Mouse (Mus musculus) olfactory bulb, adult 2 months (tissue): Measurements from ENCODE around the gene Gsdme. TPM values are rescaled to one million over a fixed set of nuclear protein-coding genes. Genes with fewer than 3 reads are reported as not detected.

Experiments used
- H3K27ac ChIP-seq: fragments of 200-500 bp; 2 replicates; pipeline ENCODE4 v1.5.1; 2012; ENCODE audit warnings: low read depth, low read length; ENCODE audit not compliant: insufficient read depth
- H3K4me1 ChIP-seq: fragments of 200-500 bp; 2 replicates; pipeline ENCODE4 v1.6.1; 2012; ENCODE audit warnings: low read length; ENCODE audit not compliant: control insufficient read depth, insufficient read depth
- H3K4me3 ChIP-seq: fragments of 200-500 bp; 2 replicates; pipeline ENCODE4 v1.5.1; 2012; ENCODE audit warnings: mild to moderate bottlenecking, low read depth, low read length, moderate library complexity; ENCODE audit not compliant: insufficient read depth
- CTCF ChIP-seq: fragments of 200-500 bp; IDR thresholded peaks from 2 replicates; pipeline ENCODE4 v1.5.1; 2012; ENCODE audit warnings: low read depth, mild to moderate bottlenecking, low read length, moderate library complexity; ENCODE audit not compliant: insufficient read depth
- POLR2A ChIP-seq: fragments of 200-500 bp; IDR thresholded peaks from 2 replicates; pipeline ENCODE4 v1.6.1; 2012; ENCODE audit warnings: mild to moderate bottlenecking, low read depth, low read length, moderate library complexity; ENCODE audit not compliant: insufficient read depth
- WGBS: fragments of 180-500 bp; shearing (Covaris S2); methylation state at CpG from one replicate; pipeline ENCODE4 v1.1.7; 2018; 5-methylcytosine and 5-hydroxymethylcytosine counted together
- polyA plus RNA-seq: library from polyadenylated mRNA; stranded (reverse); fragments of >200 nt; gene quantifications from 2 replicates; pipeline ENCODE4 v1.2.4, GENCODE M21; 2012; ENCODE audit warnings: low replicate concordance; ENCODE audit not compliant: missing spikeins, insufficient read depth, insufficient read length

Gsdme gene
- polyA plus RNA-seq, 1 experiment = not detected

DNA sequence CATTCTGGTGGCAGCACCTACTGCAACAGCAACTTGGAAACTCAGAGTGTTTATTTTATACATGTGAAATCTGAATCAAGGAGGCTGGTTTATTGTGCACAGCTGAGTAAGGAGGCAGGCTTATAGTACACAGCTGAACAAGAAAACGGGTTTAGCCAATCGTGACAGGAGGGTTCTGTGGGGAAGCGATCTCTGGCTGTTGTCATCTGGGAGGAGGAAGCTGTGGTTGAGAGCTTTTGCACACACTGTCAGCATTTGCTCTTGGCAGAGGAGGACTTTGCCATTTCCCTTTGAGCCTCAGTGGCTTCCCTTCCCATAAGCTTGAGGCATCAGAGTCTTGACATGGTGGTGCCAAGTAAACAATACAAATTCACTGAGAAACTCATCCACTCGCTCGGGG, 11.0 kb downstream of the Gsdme start:
- Histone ChIP-seq H3K4me3 (no peak overlapping the region), H3K27ac (no peak overlapping the region), H3K4me1 (peaks cover 8% of the 10 kb centered on the region; the same call in 1 of the 2 replicates)
- TF ChIP-seq POLR2A = no peak
- no peak for TF ChIP-seq CTCF
- 54% methylated on average over 5 of the region's 5 CpGs for WGBS

DNA sequence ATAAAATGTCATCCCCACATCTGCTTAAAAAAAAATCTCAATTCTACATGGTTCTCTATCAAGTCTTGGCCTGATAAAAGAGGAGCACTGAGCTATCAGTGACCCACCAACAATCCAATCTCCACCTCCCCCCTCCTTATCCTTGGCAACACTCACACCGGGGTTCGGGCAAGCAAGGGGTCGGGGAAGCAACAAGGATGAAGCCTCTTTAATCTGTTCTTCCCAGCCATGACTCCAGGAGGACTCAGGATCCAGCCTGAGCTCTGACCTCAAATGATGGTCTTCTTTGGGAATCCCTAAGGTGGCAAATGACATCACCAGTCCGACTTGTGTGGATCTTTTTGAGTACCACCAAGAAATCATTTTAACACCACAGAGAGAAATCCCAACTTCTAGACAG, 15.9 kb downstream of the Gsdme start:
- no peak overlapping the region for H3K27ac ChIP-seq
- 95% methylated on average over 4 of the region's 4 CpGs for WGBS
- TF ChIP-seq CTCF (no peak), POLR2A (no peak)
- no peak overlapping the region for H3K4me3 ChIP-seq
- 0 out of 2 replicates have a peak, but pooled peaks cover 3% of the 10 kb centered on the region for H3K4me1 ChIP-seq

DNA sequence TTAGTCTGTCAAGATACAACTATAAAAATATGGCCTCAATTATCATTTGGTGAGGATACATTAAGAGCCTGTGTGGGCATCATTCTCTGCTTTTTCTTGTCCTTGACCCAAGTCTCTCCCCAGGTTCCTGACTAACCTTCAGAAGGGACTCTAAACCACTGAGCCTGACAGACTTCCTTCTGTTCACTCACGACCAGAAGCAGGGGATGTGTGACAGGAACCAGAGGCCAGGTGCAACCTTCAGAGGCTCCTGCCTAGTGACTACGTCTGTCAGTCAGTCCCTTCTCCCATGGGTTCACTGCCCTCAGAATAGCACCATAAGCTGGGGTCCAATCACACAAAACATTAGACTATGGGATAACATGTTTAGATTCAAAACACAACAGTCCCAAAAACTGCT, 16.3 kb downstream of the Gsdme start:
- TF ChIP-seq POLR2A (no peak), CTCF (no peak)
- Histone ChIP-seq H3K4me1 (0 out of 2 replicates have a peak, but pooled peaks cover 2% of the 10 kb centered on the region), H3K4me3 (no peak overlapping the region), H3K27ac (no peak overlapping the region)
- WGBS = 91% methylated on average over 2 of the region's 2 CpGs

DNA sequence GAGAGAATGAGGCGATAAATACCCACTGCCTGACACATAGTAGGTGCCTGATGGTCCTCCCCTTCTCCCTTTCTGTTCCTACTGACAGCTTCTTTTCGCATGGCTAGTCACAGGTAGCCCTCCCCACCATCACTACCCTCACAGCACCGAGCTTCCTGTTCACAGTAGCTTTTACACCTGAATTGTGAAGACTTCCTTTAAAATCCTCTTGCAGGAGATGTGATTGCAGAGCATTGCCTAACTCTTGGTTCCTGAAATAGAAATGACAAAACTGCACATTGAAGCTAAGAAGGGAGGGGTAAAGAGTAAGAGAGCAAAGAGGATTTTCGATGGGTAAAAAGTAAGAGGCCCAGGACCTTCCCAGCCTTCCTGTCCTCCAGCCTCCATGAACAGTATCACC, 18.7 kb downstream of the Gsdme start:
- no peak for TF ChIP-seq CTCF
- no peak for TF ChIP-seq POLR2A
- 0 out of 2 replicates have a peak, but pooled peaks cover 2% of the 10 kb centered on the region for H3K4me1 ChIP-seq
- H3K4me3 ChIP-seq = no peak overlapping the region
- no peak overlapping the region for H3K27ac ChIP-seq
- WGBS = 68% methylated on average over 4 of the region's 4 CpGs

DNA sequence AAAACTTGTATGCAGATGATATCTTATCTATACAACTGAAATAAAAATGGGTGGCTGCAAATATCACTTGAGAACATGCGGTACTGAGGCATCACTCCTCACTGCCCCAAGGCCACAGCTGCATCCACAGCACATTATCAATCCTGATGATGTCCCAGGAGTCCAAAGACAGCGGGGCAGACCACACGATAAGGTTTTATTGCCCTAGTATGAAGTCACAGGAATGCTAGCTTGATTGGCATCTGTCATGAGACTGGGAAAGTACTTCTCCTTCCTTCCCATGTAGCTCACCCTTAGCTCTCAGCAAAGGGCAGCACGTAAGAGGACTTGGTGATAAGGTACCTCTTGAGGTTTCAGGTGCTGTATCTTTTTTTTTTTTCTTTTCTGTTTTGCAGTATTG, 19.5 kb downstream of the Gsdme start:
- Histone ChIP-seq H3K4me3 (no peak overlapping the region), H3K4me1 (0 out of 2 replicates have a peak, but pooled peaks cover 2% of the 10 kb centered on the region), H3K27ac (no peak overlapping the region)
- WGBS = 96% methylated on average over 4 of the region's 4 CpGs
- TF ChIP-seq POLR2A = no peak

DNA sequence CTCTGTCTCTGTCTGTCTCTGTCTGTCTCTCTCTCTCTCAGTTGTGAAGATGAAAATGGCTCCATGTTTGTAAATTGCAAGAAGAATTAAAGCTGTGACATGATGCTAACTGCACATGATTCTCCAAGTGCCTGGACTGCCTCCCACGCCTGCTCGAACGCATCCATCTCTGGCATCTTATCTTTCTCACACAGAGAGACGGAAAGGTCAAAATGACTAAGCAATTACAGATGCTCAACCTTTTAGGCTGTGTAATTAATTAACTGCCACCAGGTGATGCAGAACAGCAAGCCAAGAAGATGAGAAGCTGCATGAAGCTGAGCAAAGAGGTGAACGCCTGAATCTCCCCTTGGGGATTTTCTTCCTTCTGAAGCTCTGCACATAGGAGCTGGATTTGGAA, 23.2 kb downstream of the Gsdme start:
- no peak overlapping the region for H3K27ac ChIP-seq
- WGBS = 89% methylated on average over 5 of the region's 5 CpGs
- H3K4me1 ChIP-seq = 0 out of 2 replicates have a peak, but pooled peaks cover 2% of the 10 kb centered on the region
- H3K4me3 ChIP-seq = no peak overlapping the region
- TF ChIP-seq CTCF = no peak
- TF ChIP-seq POLR2A = no peak

DNA sequence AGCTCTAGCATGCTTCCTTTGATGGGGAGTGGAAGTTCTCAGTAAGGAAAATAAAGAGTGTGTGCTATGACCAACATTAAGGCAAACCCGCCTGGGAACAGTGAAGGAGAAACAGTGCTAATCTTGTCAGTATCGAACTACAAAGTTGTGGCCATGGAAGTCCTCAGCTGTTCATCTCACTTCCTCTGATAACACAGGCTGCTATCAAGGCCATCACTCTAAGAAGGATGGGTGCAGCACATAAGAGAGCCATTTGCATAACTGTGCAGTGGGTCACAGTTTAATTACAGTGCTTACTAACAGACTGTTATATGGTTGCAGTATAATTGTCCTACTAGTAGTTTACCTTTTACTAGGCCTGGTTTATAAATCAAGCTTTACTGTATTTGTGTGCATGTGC, 23.8 kb downstream of the Gsdme start:
- H3K27ac ChIP-seq = no peak overlapping the region
- 95% methylated on average over 2 of the region's 2 CpGs for WGBS

DNA sequence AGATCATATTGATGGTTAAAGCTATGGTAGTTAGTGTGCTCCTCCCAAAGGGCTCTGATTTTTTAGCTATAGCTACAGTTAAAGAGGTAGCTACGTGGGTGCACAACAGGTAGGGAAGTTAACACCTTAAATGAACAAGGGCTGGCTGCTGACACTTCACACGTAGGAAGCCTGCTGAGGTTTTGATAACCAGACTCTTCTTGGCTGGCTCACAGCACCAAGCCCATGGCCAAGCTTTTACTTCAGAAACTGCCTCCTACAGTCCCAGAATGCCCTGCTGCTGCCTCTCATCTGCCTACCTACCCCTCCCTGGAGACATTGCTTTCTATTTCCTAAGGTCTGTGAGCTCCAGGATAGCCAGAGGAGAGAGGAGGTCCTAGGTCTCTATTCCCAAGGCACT, 25.7 kb downstream of the Gsdme start:
- Histone ChIP-seq H3K27ac (no peak overlapping the region), H3K4me1 (no peaks in the 10 kb centered on the region), H3K4me3 (no peak overlapping the region)
- TF ChIP-seq POLR2A = no peak
- no peak for TF ChIP-seq CTCF
- 71% methylated on average over 2 of the region's 2 CpGs for WGBS

More for the DNA sequence above, 23.8 kb downstream of the Gsdme start:
- no peak overlapping the region for H3K4me3 ChIP-seq
- TF ChIP-seq POLR2A (no peak), CTCF (no peak)
- 0 out of 2 replicates have a peak, but pooled peaks cover 2% of the 10 kb centered on the region for H3K4me1 ChIP-seq

DNA sequence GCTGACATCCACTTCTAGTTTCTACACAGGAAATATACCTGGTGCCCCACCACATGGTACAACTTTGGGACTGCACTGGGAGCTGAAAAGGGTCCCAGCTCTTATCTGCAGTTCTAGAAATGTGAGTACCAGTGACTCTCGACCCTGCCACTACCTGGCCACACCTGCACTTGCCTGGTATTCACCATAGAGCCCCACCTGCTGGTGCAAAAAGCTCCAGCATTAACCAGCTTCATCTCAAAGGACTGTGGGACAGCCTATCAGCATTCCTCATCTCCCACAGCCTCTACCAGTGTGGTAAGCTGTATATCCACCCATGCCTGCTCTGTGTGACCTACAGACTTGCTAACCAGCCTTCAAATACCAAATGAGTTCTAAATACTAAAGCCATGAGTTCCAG, 30.7 kb downstream of the Gsdme start:
- Histone ChIP-seq H3K27ac (no peak overlapping the region), H3K4me3 (no peak overlapping the region), H3K4me1 (no peaks in the 10 kb centered on the region)
- WGBS = 66% methylated on average over 1 of the region's 1 CpGs
- TF ChIP-seq POLR2A (no peak), CTCF (no peak)

DNA sequence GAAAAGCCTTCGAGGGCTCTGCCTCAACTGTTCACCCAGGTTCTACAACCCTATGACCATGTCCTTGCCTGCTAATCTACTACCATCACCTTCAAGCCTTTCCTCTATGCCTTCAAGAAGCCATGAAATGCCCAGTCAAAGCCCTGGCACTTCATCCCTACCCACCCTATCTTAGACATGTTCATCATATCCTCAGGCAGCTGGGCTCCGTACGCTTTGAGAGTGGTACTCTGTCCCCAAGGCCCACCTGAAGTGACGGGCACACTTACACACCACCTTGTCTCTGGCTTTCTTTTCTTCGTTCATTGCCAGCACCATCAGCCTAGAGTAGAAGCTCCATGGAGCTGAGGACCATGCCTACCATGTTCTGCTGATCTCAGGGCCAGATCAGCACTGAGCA, 32.4 kb downstream of the Gsdme start:
- TF ChIP-seq CTCF (no peak), POLR2A (no peak)
- 94% methylated on average over 5 of the region's 5 CpGs for WGBS
- Histone ChIP-seq H3K4me1 (no peaks in the 10 kb centered on the region), H3K27ac (no peak overlapping the region), H3K4me3 (no peak overlapping the region)
